Mouse (Mus musculus) stomach, embryonic 16.5 days (tissue): Measurements from ENCODE around the gene Arhgap19. TPM values are rescaled to one million over a fixed set of nuclear protein-coding genes. Genes with fewer than 3 reads are reported as not detected.

ENCODE experiments used
- ATAC-seq: fragments of 200-750 bp; cut with Nextera tagmentation; 2 replicates; pipeline ENCODE4 v1.8.0; 2017; ENCODE audit warnings: moderate number of reproducible peaks, moderate TSS enrichment; ENCODE audit not compliant: insufficient read depth, low FRiP score
- H3K27ac ChIP-seq: fragments of 300-500 bp; sonication (generic); 2 replicates; pipeline ENCODE4 v1.5.1; 2014; ENCODE audit warnings: low read length
- H3K27me3 ChIP-seq: fragments of 300-500 bp; sonication (generic); 2 replicates; pipeline ENCODE4 v1.6.1; 2014; ENCODE audit warnings: low read length, control low read depth, mixed read lengths; ENCODE audit not compliant: control insufficient read depth, insufficient read depth
- H3K36me3 ChIP-seq: fragments of 300-500 bp; sonication (generic); 2 replicates; pipeline ENCODE4 v1.6.1; 2014; ENCODE audit warnings: low read length; ENCODE audit not compliant: control insufficient read depth, insufficient read depth
- H3K4me1 ChIP-seq: fragments of 300-500 bp; sonication (generic); 2 replicates; pipeline ENCODE4 v1.6.1; 2014; ENCODE audit warnings: low read length, control low read depth, mixed read lengths; ENCODE audit not compliant: control insufficient read depth, insufficient read depth
- H3K4me2 ChIP-seq: fragments of 300-500 bp; sonication (generic); 2 replicates; pipeline ENCODE4 v1.6.1; 2014; ENCODE audit warnings: low read depth, low read length, mixed read lengths
- H3K4me3 ChIP-seq: fragments of 300-500 bp; sonication (generic); replicated peaks from 2 replicates; pipeline ENCODE4 v1.5.1; 2014; ENCODE audit warnings: mild to moderate bottlenecking, low read length
- H3K9ac ChIP-seq: fragments of 300-500 bp; sonication (generic); 2 replicates; pipeline ENCODE4 v1.6.1; 2014; ENCODE audit warnings: low read length
- H3K9me3 ChIP-seq: fragments of 300-500 bp; sonication (generic); replicated peaks from 2 replicates; pipeline ENCODE4 v1.6.1; 2016; ENCODE audit warnings: low read length, control low read depth; ENCODE audit not compliant: control insufficient read depth
- WGBS: fragments of 180-500 bp; shearing (Covaris S2); extraction: QIAGEN DNeasy Blood & Tissue Kit; methylation state at CpG from one replicate; pipeline ENCODE4 v1.1.7; 2014; 5-methylcytosine and 5-hydroxymethylcytosine counted together
- polyA plus RNA-seq: library from polyadenylated mRNA; unstranded; fragments of >200 nt; fragmentation: Nextera tagmentation; extraction: Ambion mirVana; gene quantifications from 2 replicates; pipeline ENCODE4 v1.2.1, GENCODE M21; 2015

Arhgap19 gene
- polyA plus RNA-seq, 1 experiment from 2014 or later: 18.8 TPM

DNA sequence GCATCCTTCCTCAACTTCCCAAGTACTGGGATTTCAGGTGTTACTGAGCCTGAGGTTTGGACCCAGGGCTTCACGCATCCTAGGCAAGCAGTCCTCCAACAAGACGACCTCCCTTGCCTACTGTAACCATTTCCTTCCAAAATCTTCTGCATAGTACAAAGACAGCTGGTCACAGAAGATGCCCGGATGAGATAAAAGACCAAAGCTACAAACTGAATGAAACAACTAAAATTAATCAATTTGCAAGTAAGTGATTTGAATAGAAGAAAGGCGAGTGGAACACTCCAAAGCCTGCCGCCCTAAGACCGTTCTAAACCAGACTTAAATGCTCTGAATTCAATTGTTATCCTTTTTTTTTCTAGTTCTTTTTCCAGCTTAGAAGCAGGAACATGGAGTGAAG lies 33.6 kb upstream of the Arhgap19 start:
- Histone ChIP-seq H3K9ac (no peak overlapping the region), H3K4me1 (peaks cover 18% of the 10 kb centered on the region), H3K4me2 (no peak overlapping the region), H3K36me3 (no peaks in the 10 kb centered on the region), H3K9me3 (no peaks in the 10 kb centered on the region), H3K4me3 (no peak overlapping the region), H3K27me3 (no peaks in the 10 kb centered on the region; the same call in 1 of the 2 replicates), H3K27ac (no peak overlapping the region)
- 51% methylated on average over 6 of the region's 6 CpGs for WGBS
- no peak for ATAC-seq

DNA sequence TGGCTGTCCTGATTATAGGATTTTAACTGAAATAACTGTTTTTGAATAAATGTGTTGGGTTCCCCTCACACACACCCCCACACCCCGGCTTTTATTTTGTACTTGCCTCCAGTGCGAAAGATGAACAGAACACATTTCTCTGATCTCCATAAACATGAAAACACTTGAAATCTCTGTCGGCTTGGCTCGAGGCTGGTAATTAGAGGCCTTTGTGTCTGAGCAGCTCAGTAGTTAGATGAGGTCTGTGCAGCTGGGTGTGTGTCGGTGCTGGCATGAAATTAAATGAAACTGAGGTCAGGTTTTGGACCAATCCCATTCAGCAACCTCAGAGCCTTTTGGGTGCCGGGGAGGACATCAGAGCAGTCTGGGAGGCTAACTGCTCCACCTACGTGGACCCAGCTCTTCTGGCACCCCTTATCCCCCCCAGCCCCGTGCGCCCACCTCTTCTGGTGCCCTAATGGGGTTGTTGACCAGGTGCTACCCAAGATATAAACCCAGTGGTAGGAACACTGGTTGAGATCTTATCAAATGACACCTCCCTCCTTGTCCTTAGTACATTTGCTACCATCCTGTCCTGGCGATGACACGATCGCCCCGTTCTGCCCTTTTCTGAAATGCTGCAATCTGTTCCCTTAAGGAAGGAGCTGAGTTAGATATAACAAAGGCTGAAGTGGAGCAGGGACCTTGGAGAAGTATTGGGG lies 30.8 kb upstream of the Arhgap19 start:
- peaks cover 23% of the 10 kb centered on the region for H3K4me1 ChIP-seq
- ATAC-seq: no peak
- no peaks in the 10 kb centered on the region for H3K9me3 ChIP-seq
- no peak overlapping the region for H3K27ac ChIP-seq
- no peaks in the 10 kb centered on the region; the same call in 1 of the 2 replicates for H3K27me3 ChIP-seq
- no peak overlapping the region for H3K9ac ChIP-seq
- H3K36me3 ChIP-seq: no peaks in the 10 kb centered on the region
- H3K4me3 ChIP-seq: no peak overlapping the region
- H3K4me2 ChIP-seq: no peak overlapping the region
- 75% methylated on average over 13 of the region's 13 CpGs for WGBS

DNA sequence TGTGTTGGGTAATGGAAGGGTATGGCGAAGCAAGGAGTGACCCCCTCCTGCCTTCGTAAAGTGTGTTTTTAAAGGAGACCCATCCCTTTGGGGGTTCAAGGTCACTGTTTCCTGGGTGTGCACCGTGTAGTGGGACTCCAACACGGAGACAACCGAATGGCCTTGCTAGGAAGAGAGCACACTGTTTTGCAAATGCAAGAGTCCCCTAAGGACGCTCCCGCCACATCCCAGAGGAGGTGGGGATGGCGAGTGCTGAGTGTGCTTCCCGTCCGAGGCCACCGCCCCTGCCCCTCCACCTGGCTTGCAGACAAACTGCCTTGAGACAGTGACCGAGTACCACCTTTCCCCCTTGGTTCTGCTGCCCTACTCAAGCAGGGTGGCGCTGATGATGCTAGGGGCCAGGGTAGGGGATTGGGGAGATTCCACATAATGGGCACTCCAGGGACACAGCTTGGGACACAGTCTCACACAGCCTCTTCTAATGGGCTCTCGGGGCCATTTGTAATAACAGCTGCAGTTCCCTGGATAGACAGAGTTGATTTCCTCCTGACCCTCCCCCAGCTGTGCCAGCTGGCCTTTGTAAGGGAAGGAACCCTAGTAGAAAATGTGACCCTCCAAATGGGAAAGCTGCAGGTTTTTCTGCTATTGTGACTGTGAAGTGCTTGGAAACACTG lies 30.0 kb upstream of the Arhgap19 start:
- no peak for ATAC-seq
- Histone ChIP-seq H3K27ac (no peak overlapping the region), H3K36me3 (no peaks in the 10 kb centered on the region), H3K27me3 (no peaks in the 10 kb centered on the region; the same call in 1 of the 2 replicates), H3K9me3 (no peaks in the 10 kb centered on the region), H3K9ac (peak overlapping the region; percentile 86), H3K4me3 (peak overlapping the region; percentile 76), H3K4me2 (peak overlapping the region; percentile 99), H3K4me1 (peaks cover 19% of the 10 kb centered on the region)
- WGBS: 18% methylated on average over 14 of the region's 14 CpGs

DNA sequence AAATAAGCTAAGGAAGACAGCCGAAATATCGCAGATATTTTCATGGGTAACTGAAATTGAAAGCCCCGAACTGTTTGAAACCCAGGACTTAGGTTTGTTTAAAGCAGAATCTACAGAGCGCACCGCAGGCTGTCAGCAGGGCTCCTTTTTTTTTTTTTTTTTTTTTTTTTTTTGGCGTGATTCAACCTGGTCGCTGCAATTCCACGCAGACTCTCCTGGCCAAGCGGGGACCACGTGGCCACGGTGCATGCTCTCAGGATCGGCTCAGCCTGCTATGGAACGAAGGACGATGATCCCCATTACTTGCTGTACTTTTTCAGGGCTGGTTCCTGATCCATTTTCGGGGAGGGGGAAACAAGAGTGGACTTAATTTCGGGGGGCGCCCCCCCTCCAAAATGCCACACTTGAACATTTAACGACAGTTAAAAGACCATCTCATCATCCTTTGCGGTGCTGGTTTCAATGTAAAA lies 29.3 kb upstream of the Arhgap19 start:
- 2% methylated on average over 19 of the region's 19 CpGs for WGBS
- peak overlapping the region; percentile 99 for H3K4me2 ChIP-seq
- peaks cover 15% of the 10 kb centered on the region for H3K4me1 ChIP-seq
- H3K4me3 ChIP-seq: peak overlapping the region; percentile 76
- no peaks in the 10 kb centered on the region for H3K36me3 ChIP-seq
- ATAC-seq: no peak
- H3K27ac ChIP-seq: peak overlapping the region; percentile 91; the same call in 1 of the 2 replicates
- H3K9ac ChIP-seq: peak overlapping the region; percentile 86
- H3K9me3 ChIP-seq: no peaks in the 10 kb centered on the region
- H3K27me3 ChIP-seq: no peaks in the 10 kb centered on the region; the same call in 1 of the 2 replicates

DNA sequence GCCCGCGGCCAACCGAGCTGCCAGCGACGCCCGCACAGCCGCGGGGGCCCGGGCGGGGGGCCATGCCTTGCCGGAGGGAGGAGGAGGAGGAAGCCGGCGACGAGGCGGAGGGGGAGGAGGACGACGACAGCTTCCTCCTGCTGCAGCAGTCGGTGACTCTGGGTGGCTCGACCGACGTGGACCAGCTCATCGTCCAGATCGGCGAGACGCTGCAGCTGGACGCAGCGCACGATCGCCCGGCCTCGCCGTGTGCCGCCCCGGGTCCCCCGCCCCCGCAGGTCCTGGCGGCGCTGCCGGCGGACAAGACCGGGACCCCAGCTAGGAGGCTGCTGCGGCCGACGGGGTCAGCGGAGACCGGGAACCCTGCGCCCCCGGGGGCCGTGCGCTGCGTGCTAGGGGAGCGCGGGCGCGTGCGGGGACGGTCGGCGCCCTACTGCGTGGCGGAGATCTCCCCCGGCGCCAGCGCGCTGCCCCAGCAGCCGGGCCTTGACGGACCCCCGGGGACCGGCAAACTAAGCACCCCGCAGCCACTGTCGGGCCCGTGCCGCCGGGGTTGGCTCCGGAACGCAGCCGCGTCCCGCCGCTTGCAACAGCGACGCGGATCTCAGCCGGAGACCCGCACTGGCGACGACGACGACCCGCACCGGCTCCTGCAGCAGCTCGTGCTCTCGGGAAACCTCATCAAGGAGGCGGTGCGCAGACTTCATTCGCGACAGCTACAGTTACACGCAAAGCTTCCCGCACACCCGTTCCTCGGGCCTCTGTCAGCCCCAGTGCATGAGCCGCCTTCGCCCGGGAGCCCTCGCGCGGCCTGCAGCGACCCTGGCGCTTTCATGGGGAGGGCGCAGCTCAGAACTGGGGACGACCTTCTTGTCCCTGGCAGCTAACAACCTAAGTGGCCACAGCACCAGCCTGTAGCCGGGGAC lies 28.5 kb upstream of the Arhgap19 start:
- WGBS: under 1% methylated on average over 105 of the region's 112 CpGs
- Histone ChIP-seq H3K4me3 (peak overlapping the region; percentile 76), H3K9ac (peak overlapping the region; percentile 86), H3K4me1 (peaks cover 15% of the 10 kb centered on the region), H3K4me2 (peak overlapping the region; percentile 99), H3K9me3 (no peaks in the 10 kb centered on the region), H3K27ac (peak overlapping the region; percentile 91), H3K27me3 (no peaks in the 10 kb centered on the region; the same call in 1 of the 2 replicates), H3K36me3 (no peaks in the 10 kb centered on the region)
- ATAC-seq: peak; percentile 59

DNA sequence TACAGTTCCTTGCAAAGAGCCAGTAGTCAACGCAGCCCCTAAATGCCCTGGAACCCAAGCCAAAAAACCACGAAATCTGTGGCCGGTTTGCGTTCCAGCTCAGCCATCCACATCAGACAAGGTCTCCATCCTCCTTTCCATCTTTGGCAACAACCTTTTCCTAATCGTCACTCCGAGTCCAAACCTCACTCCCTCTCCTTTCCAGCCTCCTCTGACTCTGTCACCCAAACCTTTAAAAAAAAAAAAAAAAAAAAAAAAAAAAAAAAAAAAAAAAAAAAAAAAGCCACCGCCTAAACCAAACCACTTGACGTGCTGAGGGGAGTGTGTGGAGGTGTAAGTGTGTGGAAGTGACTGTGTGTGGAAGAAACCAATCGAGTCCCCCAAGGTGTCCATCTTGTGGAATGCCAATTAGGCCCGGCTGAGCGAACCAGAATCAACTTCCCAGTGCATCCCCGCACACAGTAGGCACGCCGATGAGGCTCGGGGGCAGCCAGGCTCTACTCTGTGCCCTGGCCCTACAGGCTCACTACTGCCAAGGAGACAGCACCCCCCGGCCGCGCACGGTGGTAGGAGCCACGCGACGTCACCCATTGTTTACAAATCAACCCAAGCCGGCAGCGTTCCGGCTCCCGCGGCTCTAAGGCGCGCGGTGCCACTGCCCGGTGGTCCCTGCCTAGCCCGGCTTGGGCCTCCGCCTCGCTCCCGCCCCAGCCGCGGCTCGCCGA lies 27.7 kb upstream of the Arhgap19 start, which contains the start of gene Frat1:
TSS of gene Frat1 (plus strand) at position 590 of the 725 bp plus-strand sequence.
- Histone ChIP-seq H3K4me2 (peak within 1 kb of the TSS; percentile 99), H3K4me1 (peaks cover 15% of the 10 kb centered on the region), H3K4me3 (peak within 1 kb of the TSS; percentile 76), H3K36me3 (no peaks in the 10 kb centered on the region), H3K9me3 (no peaks in the 10 kb centered on the region), H3K9ac (peak within 1 kb of the TSS; percentile 86), H3K27me3 (no peaks in the 10 kb centered on the region; the same call in 1 of the 2 replicates), H3K27ac (peak within 1 kb of the TSS; percentile 91)
- ATAC-seq: peak; percentile 92
- WGBS: 1% methylated on average over 39 of the region's 39 CpGs

DNA sequence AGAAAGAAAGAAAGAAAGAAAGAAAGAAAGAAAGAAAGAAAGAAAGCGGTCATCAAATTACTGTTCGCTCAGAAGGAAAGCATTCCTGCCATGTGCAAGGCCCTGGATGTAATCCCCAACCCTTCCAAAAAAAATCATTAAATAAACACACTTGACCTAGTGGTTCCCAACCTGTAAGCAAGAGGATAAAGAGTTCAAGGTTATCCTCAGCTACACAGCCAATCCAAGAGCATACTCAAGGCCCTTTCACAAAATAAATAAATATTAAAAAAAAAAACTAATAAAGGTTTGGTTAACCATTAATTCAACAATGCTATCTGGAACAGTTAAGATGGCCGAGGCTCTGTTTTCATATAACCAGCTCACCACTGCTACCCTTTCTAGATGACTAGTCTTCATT lies 27.1 kb upstream of the Arhgap19 start:
- H3K27ac ChIP-seq: peak overlapping the region; percentile 91
- H3K9ac ChIP-seq: no peak overlapping the region

DNA sequence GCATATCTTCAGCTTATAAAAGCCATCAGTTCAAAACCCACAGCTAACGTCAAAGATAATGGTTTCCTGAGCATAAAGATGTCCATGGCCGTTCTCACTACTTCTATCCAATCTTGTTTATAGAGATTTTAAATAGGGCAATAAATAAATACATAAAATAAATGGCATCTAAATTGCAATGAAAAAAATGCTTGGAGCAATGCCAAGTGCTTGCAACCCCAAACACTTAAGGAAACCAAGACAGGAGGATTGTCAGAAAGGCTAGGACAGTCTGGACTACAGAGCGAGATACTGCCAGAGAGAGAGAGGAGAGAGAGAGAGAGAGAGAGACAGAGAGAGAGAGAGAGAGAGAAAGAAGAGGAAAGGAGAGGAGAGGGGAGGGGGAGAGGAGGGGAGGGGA lies 24.7 kb upstream of the Arhgap19 start:
- no peaks in the 10 kb centered on the region; the same call in 1 of the 2 replicates for H3K27me3 ChIP-seq
- H3K36me3 ChIP-seq: no peaks in the 10 kb centered on the region
- H3K4me3 ChIP-seq: no peak overlapping the region
- no peak for ATAC-seq
- no peaks in the 10 kb centered on the region for H3K9me3 ChIP-seq
- H3K27ac ChIP-seq: no peak overlapping the region
- 76% methylated on average over 3 of the region's 3 CpGs for WGBS
- H3K9ac ChIP-seq: no peak overlapping the region
- H3K4me1 ChIP-seq: peaks cover 10% of the 10 kb centered on the region
- H3K4me2 ChIP-seq: no peak overlapping the region

More for the DNA sequence above, 27.1 kb upstream of the Arhgap19 start:
- 61% methylated on average over 3 of the region's 3 CpGs for WGBS
- H3K4me1 ChIP-seq: peaks cover 15% of the 10 kb centered on the region
- ATAC-seq: no peak
- no peaks in the 10 kb centered on the region for H3K36me3 ChIP-seq
- H3K9me3 ChIP-seq: no peaks in the 10 kb centered on the region
- H3K4me3 ChIP-seq: peak overlapping the region; percentile 76
- H3K27me3 ChIP-seq: no peaks in the 10 kb centered on the region; the same call in 1 of the 2 replicates
- peak overlapping the region; percentile 99 for H3K4me2 ChIP-seq
